Mouse (Mus musculus) granulocyte monocyte progenitor cell, adult 5-6 weeks (primary cell): Measurements from ENCODE around the gene Tmem8b. TPM values are rescaled to one million over a fixed set of nuclear protein-coding genes. Genes with fewer than 3 reads are reported as not detected.
A peak's percentile ranks its signal among the peaks of the same experiment; 100 is the strongest.

Experiments
- ATAC-seq: replicated peaks from 2 replicates; pipeline ENCODE4 v1.8.0; 2016; ENCODE audit warnings: mild to moderate bottlenecking, moderate TSS enrichment, inconsistent platforms; ENCODE audit not compliant: poor library complexity, severe bottlenecking
- total RNA-seq, 2 experiments: library from RNA; stranded (forward) in 1 of 2; stranded (reverse) in 1 of 2; fragments of 200-712, 200-1000 nt in 1 of 2; fragments of >200 nt in 1 of 2; fragmentation: Nextera tagmentation in 1 of 2; gene quantifications; 2 replicates each; pipeline ENCODE4 v1.2.3; 2014 to 2017

Tmem8b gene
- total RNA-seq (2014; fragmentation: Nextera tagmentation) (1.9 and 4.9 TPM in 2 replicates), total RNA-seq (2017) (0.46 and 0.52 TPM in 2 replicates)

DNA sequence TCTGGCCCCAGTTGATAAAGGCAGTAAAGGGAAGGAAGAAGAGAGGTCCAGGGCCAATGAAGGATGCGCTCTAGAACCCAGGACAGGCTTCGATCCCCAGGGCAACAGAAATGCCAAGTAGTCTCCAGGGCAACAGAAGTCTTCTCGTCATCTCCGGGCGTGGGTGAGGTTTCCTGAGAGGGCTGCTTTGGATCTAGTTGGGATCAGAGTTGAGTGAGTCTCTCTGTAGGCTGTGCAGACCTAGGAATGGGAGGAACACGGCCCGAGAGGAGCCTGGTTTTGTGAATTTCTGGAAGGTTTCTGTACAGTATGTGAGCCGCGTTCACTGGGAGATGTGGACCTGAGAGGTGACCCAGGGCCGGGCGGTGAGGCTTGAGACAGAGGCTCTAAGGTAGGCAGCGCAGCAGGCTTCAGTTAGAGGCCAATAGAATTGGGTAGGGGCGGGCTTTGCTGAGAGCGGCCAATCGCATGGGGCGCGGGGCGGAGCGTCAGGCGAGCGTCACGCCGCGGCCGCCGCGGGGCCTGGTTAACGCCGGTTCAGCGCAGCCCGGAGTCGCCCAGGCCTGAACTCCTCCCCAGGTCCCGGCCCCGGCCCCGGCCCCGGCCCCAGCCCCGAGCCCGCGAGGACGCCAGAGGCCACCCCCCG lies at the start of gene Tmem8b, which contains the start of gene Fam221b:
Gene Tmem8b, plus strand, starts transcription at position 190 of the 646 bp plus-strand sequence.
Gene Fam221b, minus strand, starts transcription at position 364 of the 646 bp plus-strand sequence.
- peak; percentile 88 for ATAC-seq

GRCm38 (mm10) chr4:43620146-43620778 lies 48.5 kb upstream of the Tmem8b start:
- no peak for ATAC-seq

DNA sequence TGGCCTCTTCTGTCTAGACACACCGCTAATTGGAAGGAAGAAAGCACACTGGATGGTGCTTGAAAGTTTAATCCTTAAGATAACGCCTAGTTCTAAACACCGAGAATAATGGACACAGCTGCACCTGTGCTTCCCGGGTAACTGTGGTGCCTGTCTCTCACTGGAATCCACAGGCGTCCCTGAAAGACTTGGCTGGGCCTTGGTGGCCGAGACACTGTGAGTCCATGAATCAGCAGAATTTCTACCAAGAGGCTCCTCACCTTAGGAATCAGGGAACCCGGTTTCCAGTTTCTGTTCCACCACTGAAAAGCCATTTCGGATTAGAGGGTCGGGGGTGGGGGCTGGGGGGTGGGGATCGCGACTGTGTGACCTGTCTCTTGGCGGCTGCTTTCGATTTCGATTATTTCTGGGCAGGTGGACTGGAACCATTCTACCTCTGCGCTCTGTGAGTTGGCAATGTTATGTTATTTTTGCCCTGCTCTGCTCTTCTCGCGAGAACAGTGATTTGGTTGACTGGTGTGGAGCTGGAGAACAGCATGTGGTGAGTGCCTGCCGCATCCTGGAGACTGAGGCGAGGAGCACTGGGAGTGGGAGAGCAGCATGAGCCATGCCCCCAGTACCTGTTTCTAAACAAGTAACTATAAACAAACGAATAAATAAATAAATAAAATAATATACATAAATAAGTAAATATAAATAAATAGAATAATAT lies 39.5 kb upstream of the Tmem8b start:
- no peak for ATAC-seq

DNA sequence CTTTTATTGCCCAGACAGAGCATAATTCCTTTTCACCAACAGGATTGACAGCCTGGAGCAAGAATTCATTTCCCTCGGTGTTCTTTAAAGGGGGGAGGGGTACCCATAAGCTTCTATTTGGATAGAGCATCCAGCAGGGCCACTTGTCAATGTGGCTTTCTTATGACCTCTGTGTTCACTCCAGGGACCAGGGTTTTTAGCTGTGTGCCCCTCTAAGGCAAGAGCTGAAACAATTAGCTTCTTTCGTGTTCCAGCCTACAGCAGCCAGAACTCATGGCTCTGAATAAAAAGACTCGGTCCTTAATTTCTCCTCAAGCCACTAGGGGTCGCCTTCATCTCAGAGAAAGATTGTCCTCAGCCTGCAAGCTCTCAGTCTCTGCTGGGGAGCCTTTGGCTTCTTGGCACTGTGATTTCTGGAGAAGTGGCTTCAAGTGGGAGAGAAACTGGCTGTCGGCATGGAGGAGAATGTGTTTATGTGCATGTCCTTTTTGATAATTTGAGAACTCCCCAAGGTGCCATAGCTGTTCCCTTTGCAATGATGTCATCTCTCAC lies 38.7 kb upstream of the Tmem8b start:
- peak; percentile 78 for ATAC-seq

- no peak for ATAC-seq
These were observed 38.1 kb upstream of the Tmem8b start for GRCm38 (mm10) chr4:43630671-43631045.

GRCm38 (mm10) chr4:43631046-43631955 lies 37.5 kb upstream of the Tmem8b start, which contains the start of gene Npr2:
Npr2 (plus strand) TSS chr4:43631935.
- peak; percentile 23; the same call in 1 of the 2 replicates for ATAC-seq

DNA sequence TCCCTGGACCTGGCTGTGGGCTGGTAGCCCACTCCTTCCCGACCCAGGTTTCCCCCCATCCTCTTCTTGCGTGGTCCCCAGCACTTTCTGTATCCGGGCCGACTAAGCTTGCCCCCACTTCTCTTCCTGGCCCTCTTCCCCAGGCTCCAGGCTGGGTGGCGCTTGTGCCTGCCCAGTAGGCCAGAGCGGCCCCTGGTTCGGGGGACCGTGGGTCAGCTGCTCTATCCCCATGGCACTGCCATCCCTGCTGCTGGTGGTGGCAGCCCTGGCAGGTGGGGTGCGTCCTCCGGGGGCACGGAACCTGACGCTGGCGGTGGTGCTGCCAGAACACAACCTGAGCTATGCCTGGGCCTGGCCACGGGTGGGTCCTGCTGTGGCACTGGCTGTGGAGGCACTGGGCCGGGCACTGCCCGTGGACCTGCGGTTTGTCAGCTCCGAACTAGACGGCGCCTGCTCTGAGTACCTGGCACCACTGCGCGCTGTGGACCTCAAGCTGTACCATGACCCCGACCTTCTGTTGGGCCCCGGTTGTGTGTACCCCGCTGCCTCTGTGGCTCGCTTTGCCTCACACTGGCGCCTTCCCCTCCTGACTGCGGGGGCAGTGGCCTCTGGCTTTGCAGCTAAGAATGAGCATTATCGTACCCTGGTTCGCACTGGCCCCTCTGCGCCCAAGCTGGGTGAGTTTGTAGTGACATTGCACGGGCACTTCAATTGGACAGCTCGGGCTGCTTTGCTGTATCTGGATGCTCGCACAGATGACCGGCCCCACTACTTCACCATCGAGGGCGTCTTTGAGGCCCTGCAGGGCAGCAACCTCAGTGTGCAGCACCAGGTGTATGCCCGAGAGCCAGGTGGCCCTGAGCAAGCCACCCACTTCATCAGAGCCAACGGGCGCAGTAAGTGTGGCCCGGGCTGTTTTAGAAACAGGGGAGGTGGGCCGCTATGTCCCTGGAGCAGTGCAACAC lies 36.5 kb upstream of the Tmem8b start:
- no peak for ATAC-seq

DNA sequence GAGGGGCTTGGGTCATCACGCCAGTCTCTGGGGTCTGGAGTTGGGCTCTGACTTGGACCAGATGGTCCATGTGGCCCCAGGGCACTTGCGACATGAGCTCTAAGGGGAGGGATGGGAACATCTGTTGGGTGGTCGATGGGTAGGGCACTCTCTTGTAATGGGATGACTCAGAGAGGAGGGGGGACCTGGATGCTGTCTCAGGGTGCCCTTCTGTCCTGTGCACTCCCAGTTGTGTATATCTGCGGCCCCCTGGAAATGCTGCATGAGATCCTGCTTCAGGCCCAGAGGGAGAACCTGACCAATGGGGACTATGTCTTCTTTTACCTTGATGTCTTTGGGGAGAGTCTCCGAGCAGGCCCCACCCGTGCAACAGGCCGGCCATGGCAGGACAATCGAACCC lies 35.5 kb upstream of the Tmem8b start:
- ATAC-seq: 0 out of 2 replicates have a peak, but pooled peaks have one; percentile 12

DNA sequence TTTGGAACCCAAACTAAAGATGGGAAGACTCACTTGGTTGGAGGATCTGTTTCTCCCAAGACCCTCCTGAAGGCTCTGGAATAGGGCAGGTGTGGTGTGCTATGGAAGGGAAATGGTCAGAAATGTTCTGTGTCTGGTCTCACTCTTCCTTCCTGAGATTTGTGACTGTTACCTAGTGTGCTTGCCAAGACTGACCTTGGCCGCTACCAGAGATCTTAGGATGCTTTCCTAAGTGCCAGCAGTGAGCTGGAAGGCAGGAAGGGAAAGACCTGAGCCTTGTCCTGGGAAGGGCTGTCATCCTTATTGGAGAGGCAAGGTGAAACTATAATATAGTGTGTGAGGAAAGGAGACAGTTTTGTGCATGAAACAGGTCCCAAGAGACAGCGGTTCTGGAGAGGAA lies 35.0 kb upstream of the Tmem8b start:
- no peak for ATAC-seq

- no peak for ATAC-seq
These were observed 34.0 kb upstream of the Tmem8b start for GRCm38 (mm10) chr4:43634621-43635374.

DNA sequence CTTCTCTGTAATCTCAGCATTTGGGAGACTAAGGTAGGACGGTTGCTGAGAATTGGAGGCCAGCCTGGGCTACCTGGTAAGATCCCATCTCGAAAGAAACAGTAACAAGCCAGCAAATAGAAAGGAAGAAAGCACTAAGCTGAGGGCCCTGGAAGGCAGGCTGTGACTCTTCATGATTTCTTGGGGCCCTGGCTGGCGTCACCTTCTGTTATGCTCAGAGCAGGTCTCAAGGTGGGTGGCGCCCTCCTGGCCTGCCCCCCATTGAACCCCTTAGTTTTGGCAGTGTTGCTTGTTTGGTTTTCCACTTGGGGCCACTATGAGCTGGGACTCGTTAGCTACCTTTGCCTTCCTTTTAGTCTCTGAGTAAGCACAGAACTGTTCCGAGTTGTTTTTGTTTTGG lies 32.0 kb upstream of the Tmem8b start:
- ATAC-seq: no peak

DNA sequence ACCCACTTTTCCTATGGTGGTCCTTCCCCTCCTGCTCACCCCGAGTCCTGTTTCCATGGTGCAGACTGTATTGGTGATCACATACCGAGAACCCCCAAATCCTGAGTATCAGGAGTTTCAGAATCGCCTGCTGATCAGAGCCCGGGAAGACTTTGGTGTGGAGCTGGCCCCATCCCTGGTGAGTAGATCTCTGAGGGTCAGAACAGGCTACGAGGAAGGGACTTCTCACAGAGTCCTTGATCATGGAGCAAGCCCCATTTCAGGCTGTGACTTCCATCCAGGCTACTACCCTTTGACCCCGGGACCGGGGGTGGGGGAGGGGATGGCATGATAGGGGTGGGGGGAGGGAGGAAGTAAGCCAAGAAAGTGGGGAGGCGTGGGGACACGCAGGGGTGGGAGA lies 28.7 kb upstream of the Tmem8b start:
- no peak for ATAC-seq

GRCm38 (mm10) chr4:43640491-43640890 lies 28.3 kb upstream of the Tmem8b start:
- no peak for ATAC-seq

DNA sequence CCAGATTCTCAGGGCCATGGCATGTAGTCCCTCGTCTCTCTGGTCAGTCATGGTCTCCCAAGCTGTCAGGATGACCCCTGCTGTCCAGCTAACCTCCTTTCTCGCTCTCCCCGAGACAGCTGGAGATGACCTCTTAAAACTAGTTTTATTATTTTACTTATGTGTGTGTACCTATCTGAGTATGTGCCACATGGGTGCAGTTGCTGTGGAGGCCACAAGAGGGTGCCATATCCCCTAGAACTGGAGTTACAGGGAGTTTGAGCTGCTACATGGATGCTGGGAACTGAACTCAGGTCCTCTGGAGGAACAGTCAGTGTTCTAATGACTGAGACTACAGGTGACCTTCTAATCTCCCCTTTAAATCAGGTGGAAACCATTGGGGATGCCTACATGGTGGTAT lies 19.0 kb upstream of the Tmem8b start:
- ATAC-seq: no peak

DNA sequence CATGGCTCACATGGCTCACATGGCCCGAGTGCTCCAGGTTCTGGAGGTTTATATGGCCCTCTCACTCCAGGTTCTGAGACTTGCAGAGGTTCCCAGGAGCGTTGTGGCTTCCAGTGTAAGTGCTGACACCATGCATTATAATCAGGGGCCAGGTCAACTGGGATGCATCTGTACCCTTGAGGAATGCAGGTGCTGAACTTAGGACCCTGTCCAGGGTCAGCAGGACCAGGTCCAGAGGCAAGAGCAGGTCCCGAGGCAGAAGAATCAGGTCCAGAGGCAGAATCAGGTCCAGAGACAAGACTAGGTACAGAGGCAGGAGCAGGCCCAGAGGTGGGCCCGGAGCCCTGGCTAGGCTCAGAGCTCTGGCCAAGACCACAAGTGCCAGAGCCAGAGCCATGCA lies 16.0 kb upstream of the Tmem8b start:
- ATAC-seq: no peak

- ATAC-seq: no peak
These were observed 15.4 kb upstream of the Tmem8b start, which contains the start of gene Spag8 for GRCm38 (mm10) chr4:43653161-43654015. Spag8 (minus strand) TSS chr4:43653594.
